ENCODE assay signal across 9 mouse cellular contexts in genomic region chr8:84956768-84957167, GRCm38 (mm10). TPM values are rescaled to one million over a fixed set of nuclear protein-coding genes. Genes with fewer than 3 reads are reported as not detected.
DNase-seq lines count a peak whose midpoint lies in the region; ATAC-seq and TF ChIP-seq lines count a peak whose summit lies in the region.
"Had no signal": no experiment of that assay in that cellular context is flagged by ENCODE, and none has a peak within 500 bp of the region (broad histone marks: within the 10 kb centered on the region; RNA-seq: fewer than 3 reads in every experiment).

No protein-coding gene starts in this region.

- DNase-seq in intestine, embryonic 14.5 days (ENCODE audit: low spot score): peak; percentile 88
- DNase-seq in ES-CJ7 (ENCODE audit: low read depth, low spot score): peak; percentile 97
- peak; percentile 90 for DNase-seq in c-Kit-positive CD71-negative TER-119-negative erythroid progenitor cells, embryonic 14.5 days (ENCODE audit: low read depth)
- DNase-seq in liver, embryonic 14.5 days (ENCODE audit: low read depth in 3 of 3, low spot score in 3 of 3): no peak
- DNase-seq in retina, postnatal 1 day: peak; percentile 88
- no peak for DNase-seq in ovary, postnatal 10 days (ENCODE audit: low spot score)

- no peak overlapping the region for H3K9ac ChIP-seq in intestine, embryonic 14.5 days (ENCODE audit: low read length)
- H3K9ac ChIP-seq in intestine, embryonic 16.5 days (ENCODE audit: low read depth, low read length): no peak overlapping the region
- H3K9ac ChIP-seq in forebrain, embryonic 15.5 days (replicated peaks): no peak overlapping the region
- no peak overlapping the region for H3K9ac ChIP-seq in liver, embryonic 14.5 days (replicated peaks)

- no peaks in the 10 kb centered on the region for H3K4me1 ChIP-seq in intestine, embryonic 14.5 days (replicated peaks; ENCODE audit: control insufficient read depth, insufficient read depth, low read length)
- H3K4me1 ChIP-seq in intestine, embryonic 16.5 days (ENCODE audit: control insufficient read depth, insufficient read depth, low read length): no peaks in the 10 kb centered on the region
- no peaks in the 10 kb centered on the region for H3K4me1 ChIP-seq in forebrain, embryonic 15.5 days
- peaks cover 0 to 3% of the 10 kb centered on the region in 2 experiments; a peak in 2 of 4 replicates for H3K4me1 ChIP-seq in liver, embryonic 14.5 days (replicated peaks; ENCODE audit: control insufficient read depth in 2 of 2, insufficient read depth in 2 of 2, low read length in 1 of 2)

- no peak for ATAC-seq in intestine, embryonic 14.5 days (replicated peaks; ENCODE audit: low FRiP score, low TSS enrichment, low read depth)
- ATAC-seq in intestine, embryonic 16.5 days: no peak
- 0 out of 2 replicates have a peak, but pooled peaks have one; percentile 27 for ATAC-seq in forebrain, embryonic 15.5 days (replicated peaks)
- ATAC-seq in liver, embryonic 14.5 days (ENCODE audit: insufficient read depth): no peak

- no peak overlapping the region for H3K4me3 ChIP-seq in intestine, embryonic 14.5 days (ENCODE audit: low read depth, low read length)
- H3K4me3 ChIP-seq in intestine, embryonic 16.5 days (ENCODE audit: low read length): no peak overlapping the region
- no peak overlapping the region for H3K4me3 ChIP-seq in forebrain, embryonic 15.5 days
- H3K4me3 ChIP-seq in liver, embryonic 14.5 days (ENCODE audit: insufficient read depth in 1 of 2, low read depth in 2 of 2, low read length in 2 of 2): no peak overlapping the region

- peaks cover 12% of the 10 kb centered on the region; the same call in 1 of the 2 replicates for H3K27me3 ChIP-seq in intestine, embryonic 14.5 days (replicated peaks; ENCODE audit: control insufficient read depth, insufficient read depth, low read length)
- H3K27me3 ChIP-seq in intestine, embryonic 16.5 days (replicated peaks; ENCODE audit: control insufficient read depth, insufficient read depth, low read length): no peaks in the 10 kb centered on the region; the same call in 1 of the 2 replicates
- no peaks in the 10 kb centered on the region for H3K27me3 ChIP-seq in forebrain, embryonic 15.5 days
- H3K27me3 ChIP-seq in liver, embryonic 14.5 days (ENCODE audit: control insufficient read depth, insufficient read depth, low read length): peaks cover 8% of the 10 kb centered on the region; the same call in 1 of the 2 replicates

- 55% methylated on average over 2 of the region's 2 CpGs for WGBS in intestine, embryonic 14.5 days
- 48% methylated on average over 2 of the region's 2 CpGs for WGBS in intestine, embryonic 16.5 days
- WGBS in forebrain, embryonic 15.5 days: 39% methylated on average over 2 of the region's 2 CpGs
- 40% methylated on average over 2 of the region's 2 CpGs for WGBS in liver, embryonic 14.5 days (ENCODE audit: insufficient replicate concordance)

- TF ChIP-seq CTCF in liver, embryonic 14.5 days (IDR thresholded peaks at IDR 0.05; ENCODE audit: low read depth): peak; percentile 93

- peaks cover 31% of the 10 kb centered on the region for H3K36me3 ChIP-seq in intestine, embryonic 14.5 days (ENCODE audit: control insufficient read depth, insufficient read depth, low read length)
- peaks cover 2% of the 10 kb centered on the region; the same call in 1 of the 2 replicates for H3K36me3 ChIP-seq in intestine, embryonic 16.5 days (ENCODE audit: control insufficient read depth, insufficient read depth, low read length)
- peaks cover 10% of the 10 kb centered on the region; the same call in 1 of the 2 replicates for H3K36me3 ChIP-seq in forebrain, embryonic 15.5 days
- peaks cover 29% of the 10 kb centered on the region for H3K36me3 ChIP-seq in liver, embryonic 14.5 days (replicated peaks; ENCODE audit: control insufficient read depth, insufficient read depth, low read depth)

- H3K27ac ChIP-seq in intestine, embryonic 14.5 days (ENCODE audit: low read depth): no peak overlapping the region
- H3K27ac ChIP-seq in intestine, embryonic 16.5 days (ENCODE audit: low read length): no peak overlapping the region
- H3K27ac ChIP-seq in forebrain, embryonic 15.5 days (replicated peaks): no peak overlapping the region
- H3K27ac ChIP-seq in liver, embryonic 14.5 days: no peak overlapping the region

- no peak for TF ChIP-seq EP300 in liver, embryonic 14.5 days (IDR thresholded peaks at IDR 0.05; ENCODE audit: low read depth)

- no peak overlapping the region for H3K4me2 ChIP-seq in intestine, embryonic 14.5 days (ENCODE audit: low read length)
- H3K4me2 ChIP-seq in intestine, embryonic 16.5 days (ENCODE audit: low read depth, low read length): no peak overlapping the region
- H3K4me2 ChIP-seq in forebrain, embryonic 15.5 days (replicated peaks): no peak overlapping the region
- no peak overlapping the region for H3K4me2 ChIP-seq in liver, embryonic 14.5 days (ENCODE audit: low read depth)

- no peaks in the 10 kb centered on the region for H3K9me3 ChIP-seq in intestine, embryonic 14.5 days (ENCODE audit: control insufficient read depth, low read length)
- H3K9me3 ChIP-seq in intestine, embryonic 16.5 days (ENCODE audit: control insufficient read depth, low read length): no peaks in the 10 kb centered on the region
- H3K9me3 ChIP-seq in forebrain, embryonic 15.5 days: no peaks in the 10 kb centered on the region
- H3K9me3 ChIP-seq in liver, embryonic 14.5 days (ENCODE audit: control insufficient read depth, low read length): no peaks in the 10 kb centered on the region

RNA-seq across cellular contexts. Expression of gene Rtbdn, which starts 10.0 kb away (rescaled TPM):
- 0.09 TPM in 1 of 2 replicates, not detected in the other for polyA plus RNA-seq in intestine, embryonic 14.5 days (2014; fragmentation: Nextera tagmentation; extraction: Ambion mirVana)
- polyA plus RNA-seq in intestine, embryonic 16.5 days (2015; fragmentation: Nextera tagmentation; extraction: Ambion mirVana): 0.18 and 0.24 TPM in 2 replicates
- 2.0 and 2.3 TPM in 2 replicates for polyA plus RNA-seq in forebrain, embryonic 15.5 days (2015; fragmentation: Nextera tagmentation; extraction: Ambion mirVana)
- 0.03 TPM in 1 of 2 replicates, not detected in the other for polyA plus RNA-seq in liver, embryonic 14.5 days (2012; rRNA removed)
- not detected in 2 replicates for polyA plus RNA-seq in liver, embryonic 14.5 days (2014; fragmentation: Nextera tagmentation; extraction: Ambion mirVana)

RNA-seq across cellular contexts. Expression of gene Gm49661, which starts 12.5 kb away (rescaled TPM):
- polyA plus RNA-seq in intestine, embryonic 14.5 days (2014; fragmentation: Nextera tagmentation; extraction: Ambion mirVana): not detected in 2 replicates
- polyA plus RNA-seq in intestine, embryonic 16.5 days (2015; fragmentation: Nextera tagmentation; extraction: Ambion mirVana): not detected in 2 replicates
- not detected in 2 replicates for polyA plus RNA-seq in forebrain, embryonic 15.5 days (2015; fragmentation: Nextera tagmentation; extraction: Ambion mirVana)
- not detected in 2 replicates for polyA plus RNA-seq in liver, embryonic 14.5 days (2012; rRNA removed)
- polyA plus RNA-seq in liver, embryonic 14.5 days (2014; fragmentation: Nextera tagmentation; extraction: Ambion mirVana): not detected in 2 replicates
- polyA plus RNA-seq: lung, embryonic 16.5 days had no signal

RNA-seq across cellular contexts. Expression of gene Prdx2, which starts 12.6 kb away (rescaled TPM):
- 771 and 821 TPM in 2 replicates for polyA plus RNA-seq in intestine, embryonic 14.5 days (2014; fragmentation: Nextera tagmentation; extraction: Ambion mirVana)
- 533 and 590 TPM in 2 replicates for polyA plus RNA-seq in intestine, embryonic 16.5 days (2015; fragmentation: Nextera tagmentation; extraction: Ambion mirVana)
- 1,445 and 1,467 TPM in 2 replicates for polyA plus RNA-seq in forebrain, embryonic 15.5 days (2015; fragmentation: Nextera tagmentation; extraction: Ambion mirVana)
- 1,117 and 1,155 TPM in 2 replicates for polyA plus RNA-seq in liver, embryonic 14.5 days (2012; rRNA removed)
- 2,207 and 2,282 TPM in 2 replicates for polyA plus RNA-seq in liver, embryonic 14.5 days (2014; fragmentation: Nextera tagmentation; extraction: Ambion mirVana)

RNA-seq across cellular contexts. Expression of gene Rnaseh2a, which starts 12.8 kb away (rescaled TPM):
- polyA plus RNA-seq in intestine, embryonic 14.5 days (2014; fragmentation: Nextera tagmentation; extraction: Ambion mirVana): 132 and 141 TPM in 2 replicates
- 102 and 120 TPM in 2 replicates for polyA plus RNA-seq in intestine, embryonic 16.5 days (2015; fragmentation: Nextera tagmentation; extraction: Ambion mirVana)
- polyA plus RNA-seq in forebrain, embryonic 15.5 days (2015; fragmentation: Nextera tagmentation; extraction: Ambion mirVana): 96.4 and 98.5 TPM in 2 replicates
- 49.3 and 56.2 TPM in 2 replicates for polyA plus RNA-seq in liver, embryonic 14.5 days (2012; rRNA removed)
- polyA plus RNA-seq in liver, embryonic 14.5 days (2014; fragmentation: Nextera tagmentation; extraction: Ambion mirVana): 107 and 125 TPM in 2 replicates

RNA-seq across cellular contexts. Expression of gene Mast1, which starts 19.6 kb away (rescaled TPM):
- polyA plus RNA-seq in intestine, embryonic 14.5 days (2014; fragmentation: Nextera tagmentation; extraction: Ambion mirVana): 2.3 and 2.6 TPM in 2 replicates
- 1.2 and 1.6 TPM in 2 replicates for polyA plus RNA-seq in intestine, embryonic 16.5 days (2015; fragmentation: Nextera tagmentation; extraction: Ambion mirVana)
- polyA plus RNA-seq in forebrain, embryonic 15.5 days (2015; fragmentation: Nextera tagmentation; extraction: Ambion mirVana): 48.3 and 52.5 TPM in 2 replicates
- polyA plus RNA-seq in liver, embryonic 14.5 days (2012; rRNA removed): 0.06 and 0.21 TPM in 2 replicates
- 0.08 and 0.14 TPM in 2 replicates for polyA plus RNA-seq in liver, embryonic 14.5 days (2014; fragmentation: Nextera tagmentation; extraction: Ambion mirVana)

Comparison
In these comparisons a context has a peak if more than half of its experiments do, and no peak if none do; other contexts are left out.
1. DNase-seq: peak in intestine, embryonic 14.5 days (single experiment), ES-CJ7 (single experiment), c-Kit-positive CD71-negative TER-119-negative erythroid progenitor cells, embryonic 14.5 days (single experiment) and retina, postnatal 1 day (single experiment); none in liver, embryonic 14.5 days (0 of 3) and ovary, postnatal 10 days (single experiment).